Mouse (Mus musculus): Measurements from ENCODE around the gene Wiz.

The Wiz gene

GRCm38 (mm10) chr17:32378786-32379185 is 10.5 kb downstream of the Wiz start:
- no peak for DNase-seq (ENCODE audit: low spot score)

- DNase-seq (ENCODE audit: low spot score), result peak; percentile 40
These were observed 12.1 kb downstream of the Wiz start for GRCm38 (mm10) chr17:32377137-32377536.

- no peak for DNase-seq (ENCODE audit: low spot score)
These were observed 12.8 kb downstream of the Wiz start for GRCm38 (mm10) chr17:32376475-32376874.

GRCm38 (mm10) chr17:32368991-32369578 is 20.2 kb downstream of the Wiz start:
- no peak for DNase-seq (ENCODE audit: low spot score)

GRCm38 (mm10) chr17:32367706-32368105 is 21.5 kb downstream of the Wiz start:
- DNase-seq (ENCODE audit: low spot score), result no peak

GRCm38 (mm10) chr17:32365296-32365695 is 23.9 kb downstream of the Wiz start:
- DNase-seq (ENCODE audit: low spot score), result no peak

GRCm38 (mm10) chr17:32364850-32365249 is 24.4 kb downstream of the Wiz start:
- DNase-seq (ENCODE audit: low spot score), result no peak

- peak; percentile 94 for DNase-seq (ENCODE audit: low spot score)
These were observed 24.9 kb downstream of the Wiz start for GRCm38 (mm10) chr17:32364331-32364730.

GRCm38 (mm10) chr17:32363821-32364301 is 25.4 kb downstream of the Wiz start:
- DNase-seq (ENCODE audit: low spot score), result peak; percentile 66

- no peak for DNase-seq (ENCODE audit: low spot score)
These were observed 26.6 kb downstream of the Wiz start for GRCm38 (mm10) chr17:32362686-32363085.

GRCm38 (mm10) chr17:32359928-32360327 is 29.3 kb downstream of the Wiz start:
- DNase-seq (ENCODE audit: low spot score), result peak; percentile 67

GRCm38 (mm10) chr17:32358943-32359340 is 30.3 kb downstream of the Wiz start:
- no peak for DNase-seq (ENCODE audit: low spot score)

GRCm38 (mm10) chr17:32358192-32358942 is 30.9 kb downstream of the Wiz start:
- DNase-seq (ENCODE audit: low spot score), result no peak

- DNase-seq (ENCODE audit: low spot score), result peak; percentile 55
These were observed 32.2 kb downstream of the Wiz start for GRCm38 (mm10) chr17:32356766-32357760.

GRCm38 (mm10) chr17:32356281-32356680 is 33.0 kb downstream of the Wiz start:
- peak; percentile 47 for DNase-seq (ENCODE audit: low spot score)

GRCm38 (mm10) chr17:32355031-32355430 is 34.2 kb downstream of the Wiz start:
- DNase-seq (ENCODE audit: low spot score), result no peak

GRCm38 (mm10) chr17:32354211-32354610 is 35.0 kb downstream of the Wiz start:
- DNase-seq (ENCODE audit: low spot score), result no peak

GRCm38 (mm10) chr17:32353696-32354095 is 35.5 kb downstream of the Wiz start:
- DNase-seq (ENCODE audit: low spot score), result peak; percentile 49

GRCm38 (mm10) chr17:32351726-32352125 is 37.5 kb downstream of the Wiz start:
- DNase-seq (ENCODE audit: low spot score), result no peak

- no peak for DNase-seq (ENCODE audit: low spot score)
These were observed 38.0 kb downstream of the Wiz start for GRCm38 (mm10) chr17:32351269-32351668.

- peak; percentile 93 for DNase-seq (ENCODE audit: low spot score)
These were observed 38.8 kb downstream of the Wiz start, which contains the start of gene Akap8l for GRCm38 (mm10) chr17:32350382-32350983. Akap8l (minus strand) TSS chr17:32350607.

All from testis, postnatal 10 days (tissue).